Mouse (Mus musculus): Measurements from ENCODE around the gene Lats2.

- no peak for TF ChIP-seq EP300 (IDR thresholded peaks at IDR 0.05; ENCODE audit: low read depth)
- TF ChIP-seq CTCF (IDR thresholded peaks at IDR 0.05; ENCODE audit: low read depth): no peak
Observed at GRCm38 (mm10) chr14:57705759-57706158, 52.4 kb downstream of the Lats2 start.

Data from liver, embryonic 14.5 days (tissue).